Mouse (Mus musculus) right cerebral cortex, postnatal 36 days (tissue): ENCODE measurements around the gene Caprin1.

ENCODE experiments used
- DNase-seq, 2 experiments: peaks; one replicate each; pipeline ENCODE4 v3.0.0; 2022; ENCODE audit warnings: low spot score in 2 of 2, mixed read lengths in 1 of 2

The Caprin1 gene

DNA sequence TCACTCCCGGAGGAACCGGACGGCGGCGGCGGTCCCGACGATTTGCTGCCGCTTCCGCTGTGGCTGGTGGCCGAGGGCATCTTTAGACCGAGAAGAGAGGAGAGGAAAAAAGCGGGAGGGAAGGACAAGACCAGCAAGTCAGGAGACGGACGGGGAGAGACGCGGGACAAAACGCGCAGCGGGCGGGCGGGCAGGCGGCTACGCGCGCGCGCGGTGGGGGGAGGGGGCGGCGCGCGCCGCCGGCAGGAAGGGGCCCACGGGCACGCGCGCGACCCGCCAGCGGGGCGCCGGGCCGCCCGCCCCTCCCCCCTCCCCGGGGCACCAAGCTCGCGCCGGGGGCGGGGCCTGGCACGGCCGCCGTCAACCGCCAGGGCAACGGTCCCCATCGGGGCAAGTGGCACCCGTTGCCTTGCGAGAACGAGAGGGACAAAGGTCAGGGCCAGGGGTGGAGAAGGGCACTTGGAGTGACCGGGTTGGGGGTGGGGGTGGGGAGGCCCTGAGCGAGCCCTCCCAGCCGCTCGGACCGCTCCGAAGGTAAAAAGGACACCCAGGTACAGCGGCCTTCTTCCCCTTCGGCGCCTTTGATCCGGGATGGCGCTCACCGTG lies 485 bp downstream of the Caprin1 start:
- DNase-seq, result peak; percentile 69 to 73

DNA sequence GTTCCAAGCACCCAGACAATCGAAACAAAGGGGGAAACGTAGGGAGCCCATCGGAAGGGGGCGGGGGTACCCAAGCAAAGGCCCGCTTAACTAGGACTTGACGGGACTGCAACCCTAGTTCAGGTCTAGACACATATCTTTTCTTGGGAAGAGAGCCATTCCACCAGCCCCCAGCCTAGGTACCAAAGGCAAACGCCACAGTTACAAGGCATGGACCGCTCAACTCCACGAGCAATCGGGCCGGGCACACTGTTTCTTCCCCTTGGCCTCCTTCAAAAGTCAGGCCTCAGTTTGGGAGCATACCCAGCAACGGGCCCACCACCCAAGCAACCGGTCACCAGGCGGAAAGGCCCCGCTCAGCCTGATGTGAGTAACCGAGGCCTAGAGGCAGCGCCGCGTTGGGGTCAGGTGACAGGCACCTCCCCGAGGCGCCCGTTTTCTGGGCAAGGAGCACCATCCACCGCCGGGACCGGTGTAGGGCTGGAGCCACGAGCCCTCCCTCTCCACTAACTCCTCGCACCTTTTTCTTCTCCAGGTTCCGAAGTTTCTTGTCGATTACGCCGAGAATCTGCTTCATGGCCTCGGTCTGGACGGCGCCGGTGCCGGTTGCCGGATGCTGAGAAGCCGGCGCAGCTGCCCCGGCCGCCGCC lies 1.1 kb downstream of the Caprin1 start:
- DNase-seq, result peak; percentile 32 to 34

DNA sequence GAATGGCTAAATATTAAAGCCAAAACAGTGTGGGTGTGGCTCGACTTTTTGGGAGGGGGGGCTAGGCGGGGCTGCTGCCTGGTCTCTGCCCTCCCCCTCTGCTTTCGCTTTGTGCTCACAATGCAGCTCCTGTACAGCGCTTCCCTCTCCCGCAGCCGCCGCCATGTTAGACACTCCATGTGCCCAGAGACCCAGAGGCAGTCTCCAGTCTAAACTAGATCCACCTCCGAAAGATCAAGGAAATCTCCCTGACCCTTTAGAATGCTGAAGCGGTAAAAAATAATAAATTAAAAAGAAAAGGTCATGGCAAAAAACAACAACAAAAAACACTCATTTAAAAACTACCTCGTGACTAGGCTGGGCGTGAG lies 1.6 kb downstream of the Caprin1 start:
- peak; percentile 44 to 59 for DNase-seq

DNA sequence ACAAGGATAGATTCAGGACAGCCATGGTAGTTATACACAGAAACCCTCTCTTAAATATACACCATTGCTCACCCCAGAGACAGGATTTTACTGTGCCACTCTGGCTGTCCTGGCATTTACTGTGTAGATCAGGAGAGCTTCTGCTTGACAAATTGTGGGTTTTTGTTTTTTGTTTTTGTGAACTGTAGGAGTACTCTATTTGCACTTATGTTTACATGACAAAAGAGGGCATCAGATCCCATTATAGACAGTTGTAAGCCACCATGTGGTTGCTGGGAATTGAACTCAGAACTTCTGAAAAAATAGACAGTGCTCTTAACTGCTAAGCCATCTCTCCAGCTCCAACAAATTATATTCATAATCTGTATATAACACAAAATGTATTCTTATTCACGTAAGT lies 5.4 kb downstream of the Caprin1 start:
- no peak for DNase-seq

DNA sequence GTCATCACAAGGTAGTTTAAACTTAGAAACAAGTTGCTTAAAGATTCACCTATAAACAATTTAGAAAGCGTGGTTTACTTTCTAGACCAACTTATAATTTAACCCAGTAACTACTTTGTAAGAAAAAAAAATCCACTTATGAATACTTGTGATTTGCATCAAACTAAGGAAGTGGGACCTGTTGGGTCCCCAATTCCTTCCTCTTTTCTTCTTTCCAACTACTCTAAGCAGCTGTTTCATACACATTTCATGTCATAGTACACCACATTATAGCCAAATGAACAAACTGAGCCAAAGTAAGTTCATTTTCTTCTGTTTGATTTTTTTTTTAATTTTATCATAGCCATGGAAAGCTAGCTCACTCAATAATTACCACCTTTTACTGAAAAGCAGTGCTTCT lies 11.7 kb downstream of the Caprin1 start:
- no peak for DNase-seq

DNA sequence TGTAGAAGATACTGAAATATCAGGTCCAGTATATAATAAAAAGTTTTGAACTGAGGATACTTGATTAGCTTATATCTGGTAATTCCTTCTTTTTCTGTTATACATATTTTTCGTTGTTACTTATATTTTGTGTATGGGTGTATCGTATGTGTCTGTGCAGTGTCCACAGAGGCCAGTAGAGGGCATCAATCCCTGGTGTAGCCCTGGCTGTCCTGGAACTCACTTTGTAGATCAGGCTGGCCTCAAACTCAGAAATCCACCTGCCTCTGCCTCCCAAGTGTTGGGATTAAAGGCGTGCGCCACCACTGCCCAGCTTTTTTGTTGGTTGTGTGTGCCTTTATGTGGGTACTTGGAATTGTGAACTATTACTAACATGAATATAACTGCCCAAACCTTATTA lies 12.8 kb downstream of the Caprin1 start:
- DNase-seq, result no peak

DNA sequence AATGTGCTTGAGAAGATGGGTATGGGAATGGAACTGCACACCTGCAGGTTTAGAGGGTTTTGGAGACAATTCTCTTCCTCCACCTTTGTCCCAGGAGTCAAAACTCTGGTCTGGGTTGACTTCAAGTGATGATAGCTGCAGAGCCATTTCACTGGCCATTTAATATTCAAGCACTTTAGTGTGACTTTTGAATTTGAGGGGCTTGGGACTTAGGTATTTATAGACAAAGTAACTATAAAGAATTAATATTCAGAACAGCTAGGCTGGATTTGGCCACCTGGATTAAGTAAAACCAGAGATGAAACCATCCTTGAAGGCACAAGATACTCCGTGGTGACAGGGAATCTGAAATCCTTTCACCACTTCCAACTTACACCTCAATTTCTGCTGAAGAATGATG lies 35.0 kb downstream of the Caprin1 start:
- DNase-seq, result no peak

DNA sequence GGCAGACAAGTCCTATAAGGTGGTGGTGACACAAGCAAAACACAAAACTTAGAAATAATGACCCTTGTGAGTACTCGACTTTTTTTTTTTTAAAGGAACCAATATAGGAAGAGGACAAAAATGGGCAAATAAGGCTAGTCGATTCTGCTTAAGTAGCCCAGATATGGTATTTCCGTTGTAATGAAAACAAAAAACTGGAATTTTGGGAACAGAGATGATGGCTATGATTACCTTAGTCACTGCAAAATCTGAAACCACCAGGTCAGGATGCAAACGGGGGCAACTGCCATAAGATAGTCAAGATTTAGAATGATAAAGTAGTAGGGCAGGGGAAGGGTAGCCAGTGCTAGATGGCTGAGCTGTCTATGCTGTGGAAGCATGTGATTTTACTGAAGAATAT lies 35.5 kb downstream of the Caprin1 start:
- no peak for DNase-seq

DNA sequence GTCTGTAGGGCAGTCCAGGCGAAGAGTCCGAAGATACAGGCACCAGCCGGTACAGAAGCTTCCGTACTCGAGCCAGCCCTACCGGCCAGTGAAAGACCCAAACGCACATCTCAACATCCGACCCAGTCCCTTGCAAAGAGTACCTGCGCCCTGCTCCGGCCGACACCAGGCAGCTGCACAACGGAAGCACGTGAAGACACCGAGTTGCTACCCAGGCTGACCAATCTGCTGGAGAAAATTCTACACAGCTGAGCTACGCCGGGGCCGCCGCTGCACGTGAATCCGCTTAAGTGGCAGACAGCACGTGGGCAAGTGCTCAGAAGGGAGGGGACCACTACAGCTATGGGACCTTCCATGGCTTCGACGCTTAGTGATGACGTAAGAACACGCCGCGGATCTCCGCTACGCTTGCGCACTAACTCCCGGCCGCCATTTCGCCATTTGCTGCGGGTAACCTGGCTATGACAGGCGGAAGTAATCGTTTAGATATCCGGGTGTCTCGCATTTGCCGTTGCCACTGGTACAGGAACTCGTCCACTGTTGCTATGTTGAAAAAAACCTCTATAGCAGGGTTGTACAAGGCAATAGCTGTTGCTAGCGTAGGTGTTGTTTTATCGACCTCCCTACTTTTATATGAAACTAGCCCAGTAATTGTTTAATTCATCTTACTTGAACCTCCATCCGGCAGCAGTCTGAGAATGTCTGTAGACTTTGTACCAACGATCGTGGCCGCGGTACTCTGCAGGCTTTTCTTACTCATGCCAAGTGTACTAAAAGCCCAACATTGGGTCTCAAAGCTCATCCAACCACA lies 36.3 kb downstream of the Caprin1 start, which contains the start of gene Nat10:
Gene Nat10 (minus strand): TSS at position 365 of the 811 bp plus-strand sequence.
- DNase-seq, result peak; percentile 99

DNA sequence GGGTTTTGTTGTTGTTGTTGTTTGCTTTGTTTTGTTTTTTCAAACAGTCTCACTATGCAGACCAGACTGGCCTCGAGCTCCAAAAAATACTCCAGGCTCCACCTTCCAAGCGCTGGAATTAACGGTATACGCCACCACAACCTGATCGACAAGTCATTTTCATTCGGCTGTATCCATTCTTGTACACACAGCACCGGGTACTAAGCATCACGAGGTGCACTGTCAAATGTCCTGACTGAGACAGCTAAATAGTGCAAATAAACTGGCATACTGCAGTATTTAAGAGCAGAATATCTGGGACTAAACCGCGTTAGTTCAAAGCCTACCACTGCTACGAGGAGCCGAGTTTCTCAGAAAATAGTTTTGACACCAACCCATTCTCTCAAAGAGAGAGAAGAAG lies 37.0 kb downstream of the Caprin1 start:
- DNase-seq, result no peak

DNA sequence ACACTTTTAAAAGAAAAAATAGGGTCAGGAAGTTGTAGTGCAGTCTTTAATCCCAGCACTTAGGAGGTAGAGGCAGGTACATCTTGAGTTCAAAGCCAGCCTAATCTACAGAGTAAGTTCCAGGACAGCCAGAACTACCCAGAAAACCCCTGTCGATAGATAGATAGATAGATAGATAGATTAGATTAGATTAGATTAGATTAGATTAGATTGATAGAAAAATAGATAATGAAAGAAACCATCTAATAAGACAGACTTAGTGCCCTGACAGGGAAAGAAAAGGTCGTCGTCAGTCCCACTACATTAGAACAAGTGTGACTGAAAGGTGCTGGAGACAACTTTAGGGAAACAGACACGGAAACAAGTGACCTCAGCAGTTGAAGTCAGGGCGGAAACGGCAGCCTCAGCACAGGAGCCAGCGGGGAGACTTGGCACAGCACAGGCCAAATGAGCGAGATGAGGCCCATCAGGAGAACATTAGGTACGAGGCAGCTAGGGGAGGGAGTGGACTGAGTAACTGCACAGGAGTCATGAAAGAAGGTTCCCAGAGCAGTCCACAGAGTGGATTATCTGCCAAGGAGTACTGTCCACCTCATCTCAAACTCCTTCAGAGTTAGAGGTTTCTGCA lies 41.9 kb downstream of the Caprin1 start:
- no peak for DNase-seq

DNA sequence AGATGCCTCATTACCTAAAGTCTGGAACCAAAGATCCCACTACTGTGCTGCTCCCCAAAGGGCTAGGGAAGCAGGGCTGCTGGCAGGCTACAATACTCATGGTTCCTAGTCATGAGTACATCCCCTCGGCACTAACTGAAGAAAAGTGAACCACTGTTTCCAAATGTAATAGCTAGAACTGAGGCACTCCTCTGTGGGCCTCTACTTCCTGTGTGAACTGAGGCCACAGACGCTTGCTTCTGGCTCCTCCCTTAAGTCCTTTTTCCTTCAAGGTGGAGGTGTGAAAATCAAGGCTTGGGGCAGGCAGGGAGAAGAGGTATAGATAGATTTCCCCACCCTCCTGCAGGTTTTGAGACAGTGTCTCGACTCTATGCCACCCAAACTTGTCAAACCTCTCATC lies 42.8 kb downstream of the Caprin1 start:
- DNase-seq, result no peak

DNA sequence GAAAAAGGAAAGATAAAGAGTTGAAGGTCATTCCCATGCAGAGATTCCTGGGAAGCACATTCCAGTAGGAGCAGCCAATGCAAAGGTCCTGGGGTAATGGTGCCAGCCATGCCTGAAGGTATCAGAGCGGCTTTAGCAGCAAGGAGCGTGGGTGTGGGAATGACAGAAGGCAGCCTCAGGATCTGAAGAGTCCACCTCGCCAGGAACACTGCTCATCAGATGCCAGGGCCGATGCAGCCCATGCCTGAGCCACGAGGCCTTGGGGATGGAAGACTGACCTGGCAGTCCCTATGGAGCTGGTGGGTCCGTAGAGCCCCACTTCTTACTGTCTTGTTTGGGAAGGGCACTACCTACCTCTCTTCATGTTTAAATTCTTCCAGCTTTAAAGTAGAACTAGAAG lies 45.7 kb downstream of the Caprin1 start:
- DNase-seq, result no peak

DNA sequence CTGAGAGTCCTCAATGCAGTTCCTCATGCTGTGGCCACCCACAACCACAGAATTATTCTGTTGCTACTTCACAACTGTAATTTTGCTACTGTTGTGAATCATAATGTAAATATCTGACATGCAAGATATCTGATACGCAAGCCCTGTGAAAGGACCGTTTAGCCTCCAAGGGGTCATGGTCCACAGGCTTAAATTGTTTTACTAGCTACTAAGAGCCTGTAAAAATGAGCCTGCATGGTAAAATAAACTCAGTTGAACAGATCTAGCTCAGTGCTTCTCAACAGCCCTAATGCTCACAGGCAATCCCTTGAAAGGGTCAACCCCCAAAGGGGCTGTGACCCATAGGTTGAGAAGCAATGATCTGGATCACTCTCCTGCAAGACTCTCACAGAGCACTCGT lies 48.4 kb downstream of the Caprin1 start:
- DNase-seq, result no peak

DNA sequence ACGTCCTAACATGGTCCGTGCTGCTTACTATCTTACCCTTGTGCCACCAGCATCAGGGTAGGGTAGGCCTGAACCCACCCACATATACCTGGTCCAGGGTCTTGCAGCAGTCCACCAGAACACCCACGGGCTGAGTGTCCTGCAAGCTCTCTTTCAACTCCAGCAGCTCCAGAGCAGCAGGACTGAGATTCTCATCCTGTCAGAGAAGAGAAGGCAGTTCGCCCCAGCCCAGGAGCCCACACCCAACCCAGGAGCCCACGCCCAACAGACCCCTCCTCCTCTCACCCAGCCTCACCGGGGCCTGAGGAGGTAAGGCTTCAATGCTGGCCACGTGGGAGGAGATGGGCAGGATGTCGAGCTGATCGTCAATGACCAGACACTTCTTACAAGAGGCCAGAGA lies 49.6 kb downstream of the Caprin1 start:
- no peak for DNase-seq

DNA sequence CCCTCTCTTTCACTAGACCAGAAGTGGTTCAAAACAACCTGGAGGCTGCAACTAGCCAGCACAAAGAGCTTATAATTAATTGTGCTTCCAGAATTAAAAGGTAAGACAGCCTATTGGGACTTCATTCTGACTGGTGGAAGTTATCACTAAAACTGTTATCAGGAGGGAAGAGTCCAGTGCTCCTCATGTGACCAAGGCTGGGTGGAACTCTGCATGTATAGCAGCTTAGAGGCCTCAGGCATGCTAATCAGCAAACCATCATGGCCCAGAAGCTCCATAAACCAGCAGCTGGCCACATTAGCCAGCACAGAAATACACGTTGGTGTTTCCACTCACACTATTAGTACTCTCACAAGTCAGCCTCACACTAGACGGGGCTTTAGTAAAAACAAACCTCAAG lies 50.7 kb downstream of the Caprin1 start:
- no peak for DNase-seq

DNA sequence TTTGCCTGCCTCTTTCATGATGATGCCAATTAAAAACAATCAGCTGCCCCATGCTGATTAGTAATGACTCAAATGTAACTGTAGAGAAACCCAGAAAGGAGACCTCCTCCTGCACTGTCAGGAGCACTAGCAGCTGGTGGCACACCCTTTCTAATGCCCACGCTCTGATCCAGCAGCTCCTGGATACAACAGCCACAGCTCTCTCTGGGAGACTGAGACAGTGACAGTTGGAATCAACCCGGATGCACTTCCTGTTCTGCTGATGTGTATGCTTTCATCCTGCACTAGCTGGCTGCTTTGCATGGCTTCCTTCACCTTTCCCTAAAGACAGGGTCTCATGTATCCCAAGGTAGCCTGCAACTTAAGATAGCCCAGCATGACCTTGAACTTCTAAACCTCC lies 51.4 kb downstream of the Caprin1 start:
- no peak for DNase-seq

DNA sequence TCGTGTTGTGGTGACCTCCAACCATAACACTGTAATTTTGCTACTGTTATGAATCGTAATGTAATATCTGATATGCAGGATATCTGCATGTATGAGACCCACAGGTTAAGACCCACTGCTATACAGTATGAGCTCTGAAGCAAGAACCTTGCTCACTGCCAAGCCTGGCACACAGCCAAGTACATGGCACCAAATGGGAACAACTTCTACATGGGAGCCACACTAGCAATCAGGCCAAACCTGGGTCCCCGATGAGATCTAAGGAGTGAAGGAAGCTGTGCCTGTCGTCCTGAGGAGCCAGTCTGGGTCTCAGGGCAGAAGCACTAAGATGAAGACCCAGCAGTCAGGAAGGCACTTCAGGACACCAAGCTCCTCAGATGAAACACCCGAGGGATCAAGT lies 52.0 kb downstream of the Caprin1 start:
- DNase-seq, result no peak

DNA sequence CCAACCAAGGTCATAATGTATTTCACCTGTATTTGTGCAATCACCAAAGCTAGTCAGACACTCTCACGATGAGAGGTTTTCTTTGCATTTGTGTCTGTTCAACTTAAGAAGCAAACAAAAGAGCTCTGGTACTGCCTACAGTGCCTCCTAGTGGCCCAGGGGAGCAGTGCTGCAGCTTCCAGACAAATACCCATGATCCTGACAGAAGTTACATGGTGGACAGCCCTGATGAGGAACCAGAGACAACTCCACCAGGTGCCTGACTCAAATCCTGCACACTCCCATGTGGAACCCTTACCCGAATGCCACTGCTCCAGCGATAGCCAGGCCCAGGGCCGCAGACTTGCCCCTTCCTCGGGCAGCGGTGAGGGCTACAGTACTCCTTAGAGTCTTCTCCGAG lies 53.5 kb downstream of the Caprin1 start:
- DNase-seq, result no peak

DNA sequence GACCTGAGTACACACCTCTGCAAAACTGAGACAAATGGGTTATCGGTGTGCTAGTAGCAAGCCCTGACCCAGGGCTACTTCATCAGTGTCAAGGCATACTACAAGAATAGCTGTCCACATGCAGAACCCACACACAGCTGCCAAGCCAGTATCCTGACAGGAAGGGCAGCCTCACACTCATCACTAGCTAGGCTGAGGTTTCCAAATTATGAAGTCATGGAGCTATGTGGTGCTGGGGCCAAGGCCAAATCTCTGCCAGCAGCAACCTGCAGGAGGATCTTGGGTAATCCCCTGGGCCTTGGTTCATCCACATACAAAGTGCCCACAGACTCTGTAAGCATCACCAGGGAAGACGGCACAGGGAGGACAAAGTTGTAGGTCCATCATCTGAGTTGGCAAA lies 53.9 kb downstream of the Caprin1 start:
- no peak for DNase-seq

DNA sequence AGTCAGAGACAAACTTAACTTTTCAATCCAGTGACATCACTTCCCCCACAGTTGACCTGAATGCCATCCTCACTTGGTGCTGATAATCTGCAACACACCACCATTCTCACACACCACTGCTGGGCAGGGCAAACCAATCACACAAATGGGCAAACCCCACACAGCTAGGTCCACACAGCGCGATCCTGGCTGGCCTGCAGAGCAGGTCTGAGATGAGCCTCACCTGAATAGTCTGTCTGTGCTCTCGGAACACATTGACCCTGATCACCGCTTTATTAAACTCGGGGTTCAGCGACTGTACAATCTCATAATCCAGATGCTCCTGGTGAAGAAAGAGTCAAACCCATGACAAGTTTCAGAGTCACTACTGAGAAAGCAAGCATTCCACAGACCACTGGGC lies 54.6 kb downstream of the Caprin1 start:
- DNase-seq, result no peak

DNA sequence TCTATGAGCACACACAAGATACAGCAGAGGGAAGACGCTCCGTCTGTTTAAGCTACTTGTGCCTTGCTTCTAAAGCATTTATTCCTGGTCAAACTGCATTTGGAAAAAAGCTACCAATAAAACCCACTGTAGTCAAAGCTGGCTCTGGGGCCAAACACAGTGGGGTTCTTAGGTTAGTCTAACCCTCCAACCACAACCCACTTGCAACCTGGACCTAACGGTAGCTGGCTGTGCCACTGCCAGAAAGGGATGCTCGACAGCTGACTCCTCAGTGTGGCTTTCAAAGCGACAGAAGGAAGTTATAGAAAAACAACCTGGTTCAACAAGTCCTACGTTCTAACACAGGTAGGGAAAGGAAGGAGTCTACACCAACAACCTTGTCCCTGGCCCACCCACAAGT lies 66.0 kb downstream of the Caprin1 start:
- DNase-seq, result no peak

DNA sequence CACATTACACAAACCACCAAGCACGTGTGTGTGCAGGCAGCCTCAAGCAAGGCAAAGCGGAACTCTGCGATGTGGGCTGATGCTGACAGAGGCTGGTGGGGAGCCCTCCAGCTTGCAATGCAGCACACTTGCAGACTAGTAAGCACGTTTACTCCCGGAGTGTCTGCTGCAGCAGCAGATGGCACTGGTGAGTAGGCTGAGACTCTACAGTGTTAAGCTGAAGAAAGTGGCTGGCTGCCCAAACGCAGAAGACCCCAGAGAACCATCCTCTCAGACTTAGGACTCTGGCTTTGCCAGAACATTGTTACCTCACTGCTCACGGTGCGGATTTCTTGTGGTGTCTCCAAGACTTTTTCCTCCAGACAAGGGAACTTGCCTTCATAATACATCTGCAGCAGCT lies 66.5 kb downstream of the Caprin1 start:
- DNase-seq, result peak; percentile 77 to 85
